Mouse (Mus musculus) embryonic facial prominence, embryonic 13.5 days (tissue): ENCODE measurements at regions not wholly inside any gene's neighbourhood (a gene's known extent, or its start where the extent isn't known, plus 50 kb on each side); places are given as distances from the start of the nearest gene placed in this dataset.
A peak's percentile ranks its signal among the peaks of the same experiment; 100 is the strongest.

ENCODE experiments used
- ATAC-seq: fragments of 200-750 bp; cut with Nextera tagmentation; 2 replicates; pipeline ENCODE4 v1.8.0; 2017; ENCODE audit warnings: low read depth; ENCODE audit not compliant: insufficient number of reproducible peaks, insufficient read depth, low FRiP score, low TSS enrichment
- H3K27ac ChIP-seq: fragments of 300-500 bp; sonication (generic); 2 replicates; pipeline ENCODE4 v1.5.1; 2015; ENCODE audit warnings: moderate library complexity, mild to moderate bottlenecking, inconsistent platforms
- H3K27me3 ChIP-seq: fragments of 300-500 bp; sonication (generic); 2 replicates; pipeline ENCODE4 v1.6.1; 2015; ENCODE audit warnings: mild to moderate bottlenecking, inconsistent platforms
- H3K36me3 ChIP-seq: fragments of 300-500 bp; sonication (generic); 2 replicates; pipeline ENCODE4 v1.6.1; 2015; ENCODE audit warnings: mild to moderate bottlenecking, inconsistent platforms
- H3K4me1 ChIP-seq: fragments of 300-500 bp; sonication (generic); 2 replicates; pipeline ENCODE4 v1.6.1; 2015; ENCODE audit warnings: inconsistent platforms
- H3K4me2 ChIP-seq: fragments of 300-500 bp; sonication (generic); 2 replicates; pipeline ENCODE4 v1.6.1; 2015; ENCODE audit warnings: moderate library complexity, mild to moderate bottlenecking, inconsistent platforms
- H3K4me3 ChIP-seq: fragments of 300-500 bp; sonication (generic); 2 replicates; pipeline ENCODE4 v1.5.1; 2015; ENCODE audit warnings: mild to moderate bottlenecking, inconsistent platforms
- H3K9ac ChIP-seq: fragments of 300-500 bp; sonication (generic); 2 replicates; pipeline ENCODE4 v1.6.1; 2015; ENCODE audit warnings: mild to moderate bottlenecking, inconsistent platforms
- H3K9me3 ChIP-seq: fragments of 300-500 bp; sonication (generic); 2 replicates; pipeline ENCODE4 v1.6.1; 2016; ENCODE audit warnings: inconsistent platforms
- WGBS: fragments of 180-500 bp; shearing (Covaris S2); methylation state at CpG from one replicate; pipeline ENCODE4 v1.1.7; 2015; ENCODE audit warnings: mixed read lengths; 5-methylcytosine and 5-hydroxymethylcytosine counted together

- H3K9me3 ChIP-seq = no peaks in the 10 kb centered on the region
- H3K4me3 ChIP-seq = no peak overlapping the region
- no peak overlapping the region for H3K4me2 ChIP-seq
- no peak for ATAC-seq
- H3K4me1 ChIP-seq = no peaks in the 10 kb centered on the region
- WGBS = 69% methylated on average over 1 of the region's 1 CpGs
- no peaks in the 10 kb centered on the region for H3K36me3 ChIP-seq
- H3K9ac ChIP-seq = no peak overlapping the region
- no peak overlapping the region for H3K27ac ChIP-seq
- no peaks in the 10 kb centered on the region for H3K27me3 ChIP-seq
Observed at GRCm38 (mm10) chr3:155246628-155247027, 153.4 kb downstream of the Lrriq3 start.

- Histone ChIP-seq H3K36me3 (no peaks in the 10 kb centered on the region), H3K27ac (no peak overlapping the region), H3K4me1 (no peaks in the 10 kb centered on the region), H3K4me2 (no peak overlapping the region), H3K9me3 (no peaks in the 10 kb centered on the region), H3K4me3 (no peak overlapping the region), H3K9ac (no peak overlapping the region), H3K27me3 (no peaks in the 10 kb centered on the region)
- ATAC-seq = no peak
- 71% methylated on average over 2 of the region's 2 CpGs for WGBS
Observed at GRCm38 (mm10) chr3:155247124-155247523, 153.9 kb downstream of the Lrriq3 start.

GRCm38 (mm10) chr3:155247929-155248328 is 154.7 kb downstream of the Lrriq3 start:
- WGBS = 84% methylated on average over 1 of the region's 1 CpGs
- H3K9ac ChIP-seq = no peak overlapping the region
- ATAC-seq = no peak

DNA sequence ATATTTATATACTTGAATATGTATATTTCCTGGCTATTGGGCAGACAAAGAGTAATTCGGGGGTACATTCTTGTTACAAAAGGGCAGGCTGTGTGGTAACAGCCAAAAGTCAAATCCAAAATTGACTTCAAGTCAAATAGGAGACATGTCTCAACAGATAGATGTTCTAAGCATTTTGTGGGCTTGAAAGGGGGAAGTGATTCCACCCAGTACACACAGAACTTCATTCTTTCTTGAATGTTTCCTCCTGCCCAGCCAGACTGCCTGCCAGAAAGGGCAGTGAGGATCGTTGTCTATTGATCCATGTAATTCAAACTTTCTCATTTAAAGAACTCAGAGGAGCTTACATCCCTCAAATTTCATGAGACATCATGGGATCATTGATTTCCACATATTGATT is 157.7 kb downstream of the Lrriq3 start:
- H3K27me3 ChIP-seq = no peaks in the 10 kb centered on the region
- no peak overlapping the region for H3K9ac ChIP-seq
- WGBS = 82% methylated on average over 2 of the region's 2 CpGs
- H3K9me3 ChIP-seq = no peaks in the 10 kb centered on the region
- H3K27ac ChIP-seq = no peak overlapping the region
- no peak overlapping the region for H3K4me3 ChIP-seq
- no peaks in the 10 kb centered on the region for H3K4me1 ChIP-seq
- ATAC-seq = no peak
- H3K36me3 ChIP-seq = no peaks in the 10 kb centered on the region
- no peak overlapping the region for H3K4me2 ChIP-seq

More at GRCm38 (mm10) chr3:155247929-155248328, 154.7 kb downstream of the Lrriq3 start:
- H3K36me3 ChIP-seq = no peaks in the 10 kb centered on the region
- H3K4me3 ChIP-seq = no peak overlapping the region
- H3K9me3 ChIP-seq = no peaks in the 10 kb centered on the region
- no peak overlapping the region for H3K27ac ChIP-seq
- no peak overlapping the region for H3K4me2 ChIP-seq
- no peaks in the 10 kb centered on the region for H3K4me1 ChIP-seq
- H3K27me3 ChIP-seq = no peaks in the 10 kb centered on the region

DNA sequence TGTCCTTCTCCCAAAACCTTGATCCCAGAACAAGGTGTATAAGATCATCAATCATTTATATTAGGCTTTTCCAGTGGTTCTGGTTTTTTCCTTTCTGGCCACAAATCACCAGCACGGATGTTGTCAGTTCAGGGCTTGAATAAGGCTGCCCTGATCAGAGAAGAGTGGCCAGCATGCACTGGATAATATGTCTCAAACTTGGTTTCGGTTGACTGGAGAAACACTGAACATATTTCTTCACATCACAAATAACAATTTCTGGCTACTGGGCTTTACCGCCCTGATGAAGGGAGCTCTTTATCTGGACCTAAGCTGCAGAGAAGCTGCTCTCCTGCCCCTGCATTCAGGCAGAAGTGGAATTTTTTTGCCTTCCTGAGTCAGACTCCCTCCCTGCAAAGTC is 205.0 kb downstream of the Lrriq3 start:
- WGBS = 75% methylated on average over 3 of the region's 3 CpGs
- H3K4me3 ChIP-seq = no peak overlapping the region
- H3K27ac ChIP-seq = no peak overlapping the region
- no peaks in the 10 kb centered on the region for H3K36me3 ChIP-seq
- H3K9ac ChIP-seq = no peak overlapping the region
- H3K27me3 ChIP-seq = no peaks in the 10 kb centered on the region
- no peak for ATAC-seq
- H3K4me2 ChIP-seq = no peak overlapping the region
- H3K9me3 ChIP-seq = no peaks in the 10 kb centered on the region
- H3K4me1 ChIP-seq = no peaks in the 10 kb centered on the region

- ATAC-seq = peak; percentile 43; the same call in 1 of the 2 replicates
- Histone ChIP-seq H3K36me3 (no peaks in the 10 kb centered on the region), H3K4me2 (no peak overlapping the region), H3K27ac (no peak overlapping the region), H3K9ac (no peak overlapping the region), H3K4me3 (no peak overlapping the region), H3K9me3 (no peaks in the 10 kb centered on the region), H3K27me3 (no peaks in the 10 kb centered on the region), H3K4me1 (no peaks in the 10 kb centered on the region)
Observed at GRCm38 (mm10) chr3:155298724-155299123, 205.5 kb downstream of the Lrriq3 start.

DNA sequence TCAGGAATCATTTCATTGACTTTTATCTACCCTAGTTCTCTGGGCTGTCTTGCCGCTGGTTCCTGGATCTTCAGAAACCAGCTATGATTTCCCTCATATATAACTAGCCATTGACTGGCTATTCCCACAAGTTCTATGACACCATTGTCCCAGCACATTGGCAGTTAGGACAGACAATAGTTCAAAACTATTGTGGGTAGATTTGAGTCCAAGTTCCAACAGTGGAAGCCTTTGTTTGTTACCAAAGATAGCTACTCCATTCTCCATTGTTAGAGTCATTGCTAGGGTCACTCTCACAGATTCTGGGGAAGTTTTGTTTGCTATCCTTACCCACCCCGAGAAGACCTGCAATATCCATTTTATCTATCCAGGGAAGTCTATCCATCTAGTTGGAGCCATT is 229.1 kb downstream of the Lrriq3 start:
- H3K9me3 ChIP-seq = no peaks in the 10 kb centered on the region
- no peaks in the 10 kb centered on the region for H3K4me1 ChIP-seq
- H3K36me3 ChIP-seq = no peaks in the 10 kb centered on the region
- no peak overlapping the region for H3K9ac ChIP-seq
- H3K27ac ChIP-seq = no peak overlapping the region
- no peaks in the 10 kb centered on the region for H3K27me3 ChIP-seq
- 78% methylated on average over 2 of the region's 2 CpGs for whole genome bisulfite sequencing
- H3K4me3 ChIP-seq = no peak overlapping the region
- ATAC-seq = no peak
- no peak overlapping the region for H3K4me2 ChIP-seq

DNA sequence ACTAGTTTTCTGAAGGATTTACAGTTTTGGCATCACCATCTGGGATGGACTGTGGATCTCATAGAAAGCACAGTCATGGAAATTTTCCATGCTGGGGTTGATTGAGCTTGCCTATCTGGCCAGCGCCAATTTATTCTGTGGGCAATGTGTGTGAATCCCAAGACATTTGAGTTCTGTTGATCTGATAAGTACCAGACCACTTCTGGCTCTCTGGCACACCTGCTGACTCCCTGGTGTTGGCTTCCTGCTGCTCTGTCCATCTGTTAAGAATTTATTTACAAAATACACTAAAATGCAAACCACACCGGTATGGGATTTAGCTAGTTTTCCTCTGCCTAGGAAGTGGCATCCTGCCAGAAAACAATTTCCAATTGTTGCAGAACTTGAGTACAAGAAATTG is 236.5 kb downstream of the Lrriq3 start:
- Histone ChIP-seq H3K27me3 (no peaks in the 10 kb centered on the region), H3K4me1 (no peaks in the 10 kb centered on the region), H3K9me3 (no peaks in the 10 kb centered on the region), H3K4me2 (no peak overlapping the region), H3K36me3 (no peaks in the 10 kb centered on the region), H3K4me3 (no peak overlapping the region), H3K27ac (no peak overlapping the region), H3K9ac (no peak overlapping the region)
- 33% methylated on average over 2 of the region's 2 CpGs for WGBS
- ATAC-seq = peak; percentile 32; the same call in 1 of the 2 replicates

DNA sequence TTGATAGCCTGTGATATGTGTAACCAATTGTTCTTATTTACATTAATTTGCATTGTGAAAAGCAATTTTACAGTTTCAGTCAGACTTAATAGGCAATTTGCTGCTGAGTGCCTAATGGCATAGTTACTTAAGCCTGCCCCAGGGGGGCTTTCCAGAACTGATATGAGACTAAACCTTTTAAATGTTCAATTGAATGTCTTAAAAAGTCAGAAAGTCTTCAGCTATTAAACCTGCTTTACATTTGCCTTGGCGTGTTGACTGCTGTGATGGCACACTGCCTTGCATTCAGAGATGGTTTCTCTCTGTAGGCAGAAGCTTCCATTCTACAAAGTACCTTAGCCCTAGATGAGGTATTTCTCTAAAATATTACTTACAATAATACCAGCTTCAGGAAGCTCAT is 256.0 kb downstream of the Lrriq3 start:
- no peaks in the 10 kb centered on the region for H3K4me1 ChIP-seq
- no peak overlapping the region for H3K4me3 ChIP-seq
- H3K9me3 ChIP-seq = no peaks in the 10 kb centered on the region
- ATAC-seq = no peak
- no peaks in the 10 kb centered on the region for H3K36me3 ChIP-seq
- WGBS = 81% methylated on average over 1 of the region's 1 CpGs
- H3K4me2 ChIP-seq = no peak overlapping the region
- no peak overlapping the region for H3K27ac ChIP-seq
- no peak overlapping the region for H3K9ac ChIP-seq
- no peaks in the 10 kb centered on the region for H3K27me3 ChIP-seq

GRCm38 (mm10) chr3:155351636-155352035 is 258.4 kb downstream of the Lrriq3 start:
- H3K27ac ChIP-seq = no peak overlapping the region
- no peaks in the 10 kb centered on the region for H3K4me1 ChIP-seq
- no peak overlapping the region for H3K9ac ChIP-seq
- no peak for ATAC-seq
- H3K4me2 ChIP-seq = no peak overlapping the region
- H3K9me3 ChIP-seq = no peaks in the 10 kb centered on the region
- no peaks in the 10 kb centered on the region for H3K36me3 ChIP-seq
- 77% methylated on average over 2 of the region's 2 CpGs for WGBS
- no peak overlapping the region for H3K4me3 ChIP-seq
- no peaks in the 10 kb centered on the region for H3K27me3 ChIP-seq

DNA sequence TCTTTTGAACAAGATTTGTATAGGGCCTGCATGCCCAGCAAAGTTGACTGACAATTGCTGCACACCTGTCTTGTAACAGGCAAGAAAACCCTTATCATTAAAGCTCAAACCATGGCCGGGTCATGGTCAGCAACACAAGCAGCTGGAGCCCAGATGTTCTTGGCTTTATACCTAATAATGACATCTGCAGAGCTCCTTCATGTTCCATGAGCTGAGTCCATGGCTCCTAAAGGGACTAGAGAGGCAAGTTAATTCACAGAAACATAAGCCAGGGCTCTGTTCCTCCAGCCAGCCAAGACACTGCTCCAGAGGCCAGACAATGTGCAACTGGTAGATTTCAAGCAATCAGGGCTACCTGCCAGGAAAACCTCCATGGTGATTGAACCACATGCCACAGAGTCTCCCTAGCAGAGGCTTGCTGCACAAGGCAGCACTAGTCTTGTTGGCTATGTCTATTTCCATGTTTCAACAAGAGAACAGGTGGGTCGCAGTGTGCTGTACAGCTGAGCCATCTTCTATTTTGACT is 259.1 kb downstream of the Lrriq3 start:
- no peak overlapping the region for H3K9ac ChIP-seq
- 73% methylated on average over 2 of the region's 2 CpGs for WGBS
- no peaks in the 10 kb centered on the region for H3K9me3 ChIP-seq
- no peak overlapping the region for H3K27ac ChIP-seq
- no peaks in the 10 kb centered on the region for H3K36me3 ChIP-seq
- no peak overlapping the region for H3K4me3 ChIP-seq
- no peak for ATAC-seq
- H3K4me1 ChIP-seq = no peaks in the 10 kb centered on the region
- no peaks in the 10 kb centered on the region for H3K27me3 ChIP-seq
- no peak overlapping the region for H3K4me2 ChIP-seq

GRCm38 (mm10) chr3:155360399-155360798 is 267.2 kb downstream of the Lrriq3 start:
- Histone ChIP-seq H3K9me3 (no peaks in the 10 kb centered on the region), H3K4me3 (no peak overlapping the region), H3K9ac (no peak overlapping the region), H3K36me3 (no peaks in the 10 kb centered on the region), H3K27ac (no peak overlapping the region), H3K27me3 (no peaks in the 10 kb centered on the region), H3K4me2 (no peak overlapping the region), H3K4me1 (no peaks in the 10 kb centered on the region)
- 52% methylated on average over 1 of the region's 1 CpGs for WGBS
- ATAC-seq = no peak

GRCm38 (mm10) chr3:155370716-155371115 is 277.5 kb downstream of the Lrriq3 start:
- Histone ChIP-seq H3K9ac (no peak overlapping the region), H3K4me2 (no peak overlapping the region)

More at GRCm38 (mm10) chr3:155370716-155371115, 277.5 kb downstream of the Lrriq3 start:
- H3K27me3 ChIP-seq = no peaks in the 10 kb centered on the region
- no peak overlapping the region for H3K27ac ChIP-seq
- no peaks in the 10 kb centered on the region for H3K36me3 ChIP-seq
- H3K4me1 ChIP-seq = no peaks in the 10 kb centered on the region
- ATAC-seq = no peak
- no peaks in the 10 kb centered on the region for H3K9me3 ChIP-seq
- no peak overlapping the region for H3K4me3 ChIP-seq
